Mouse (Mus musculus) urinary bladder, adult 18-20 months (tissue): Measurements from ENCODE around the gene Olfr324.

Experiments used
- DNase-seq, 2 experiments: peaks; one replicate each; pipeline ENCODE4 v3.0.0; 2022; ENCODE audit warnings: low spot score in 2 of 2, mixed read lengths in 2 of 2

The Olfr324 gene

DNA sequence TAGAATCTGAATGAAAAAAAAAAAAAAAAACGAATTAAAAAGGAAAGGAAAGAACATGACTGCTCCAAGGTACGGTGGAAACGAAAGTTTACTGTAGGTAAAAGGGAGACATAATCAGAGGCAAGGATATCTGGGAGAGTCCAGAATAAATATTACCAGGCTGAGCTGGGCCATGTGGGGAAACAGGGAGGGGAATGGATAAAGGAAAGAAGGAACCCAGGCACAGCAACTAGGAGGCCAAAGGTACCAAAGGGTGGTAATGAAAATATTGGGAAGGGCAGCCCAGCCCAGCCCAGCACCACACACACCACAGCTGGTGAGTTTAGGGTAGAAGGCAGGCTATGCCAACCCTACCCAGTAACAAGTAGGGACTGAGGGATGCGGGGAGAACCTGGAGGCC lies 40.0 kb downstream of the Olfr324 start:
- no peak for DNase-seq

DNA sequence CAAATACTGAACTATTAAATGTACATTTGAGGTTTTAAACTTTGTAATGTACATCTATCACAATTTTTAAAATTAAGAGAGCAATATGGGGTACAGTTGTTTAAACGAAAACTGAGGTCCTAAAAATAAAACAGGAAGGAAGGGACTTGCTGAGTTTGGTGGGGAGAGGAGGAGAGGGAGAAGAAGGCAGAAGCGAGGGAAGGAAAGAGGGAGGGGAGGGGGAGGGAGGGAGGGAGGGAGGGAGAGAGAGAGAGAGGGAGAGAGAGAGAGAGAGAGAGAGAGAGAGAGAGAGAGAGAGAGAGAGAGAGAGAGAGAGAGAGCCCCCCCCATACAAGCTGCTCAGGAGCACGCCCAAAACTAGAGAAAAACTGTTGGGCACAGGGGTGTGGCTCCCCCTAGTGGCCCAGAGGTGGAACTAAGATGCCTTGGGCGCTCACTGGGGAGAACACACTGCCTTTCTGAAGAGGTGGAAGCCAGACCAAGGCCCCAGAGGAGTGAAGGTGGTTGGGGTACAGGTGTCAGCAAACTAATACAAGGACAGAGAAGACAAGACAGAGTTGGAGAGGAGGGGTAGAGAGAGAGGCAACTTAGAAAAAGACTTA lies 41.6 kb downstream of the Olfr324 start:
- DNase-seq, result peak; percentile 35 to 39

DNA sequence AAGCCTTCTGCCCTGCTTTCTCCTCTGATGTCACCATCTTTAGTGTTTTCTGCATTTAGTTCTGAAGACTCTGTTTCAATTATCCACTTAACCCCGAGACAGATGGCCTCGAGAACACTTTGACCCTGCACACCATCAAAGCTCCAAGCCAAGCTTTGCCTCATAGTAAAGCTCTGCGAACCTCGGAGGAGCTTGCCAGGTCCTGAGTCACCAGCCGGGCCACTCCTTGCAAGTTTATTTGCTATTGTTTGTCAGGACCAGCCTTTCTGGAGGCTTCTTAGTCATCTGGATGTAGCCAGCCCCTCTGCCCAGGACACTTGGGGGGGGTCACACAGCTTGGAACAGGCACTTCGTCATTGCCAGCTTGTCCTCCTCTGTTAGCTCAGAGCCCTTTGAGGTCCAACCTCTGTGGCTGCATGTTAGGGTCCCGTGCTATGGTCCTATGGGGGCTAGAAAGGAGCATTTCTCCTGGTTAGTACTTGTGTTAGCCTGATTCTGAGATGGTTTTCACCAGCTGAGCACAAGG lies 43.3 kb downstream of the Olfr324 start:
- peak; percentile 50 to 66 for DNase-seq

DNA sequence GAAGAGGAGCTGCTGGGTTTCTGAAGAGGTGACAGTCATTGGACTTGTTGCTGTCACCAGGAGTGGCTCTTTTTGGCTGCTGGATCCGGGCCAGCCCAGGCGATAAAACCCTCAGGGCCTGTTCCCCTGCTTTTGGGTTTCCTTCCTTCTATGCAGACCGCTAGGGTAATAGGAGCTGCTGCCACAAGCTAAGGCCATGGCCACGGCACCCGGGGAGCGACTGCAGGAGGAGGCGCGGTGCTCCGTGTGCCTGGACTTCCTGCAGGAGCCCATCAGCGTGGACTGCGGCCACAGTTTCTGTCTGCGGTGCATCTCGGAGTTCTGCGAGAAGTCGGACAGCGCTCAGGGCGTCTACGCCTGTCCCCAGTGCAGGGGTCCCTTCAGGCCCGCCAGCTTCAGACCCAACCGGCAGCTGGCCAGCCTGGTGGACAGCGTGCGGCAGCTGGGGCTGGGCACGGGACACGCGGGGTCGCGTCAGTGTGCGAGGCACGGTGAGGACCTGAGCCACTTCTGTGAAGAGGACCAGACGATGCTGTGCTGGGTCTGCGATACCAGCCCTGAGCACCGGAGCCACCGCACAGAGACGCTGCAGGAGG lies 45.5 kb downstream of the Olfr324 start, which contains the start of gene Trim58:
Gene Trim58 (plus strand): TSS at position 194 of the 596 bp plus-strand sequence.
- DNase-seq, result peak in 1 of 2 experiments; percentile 30

DNA sequence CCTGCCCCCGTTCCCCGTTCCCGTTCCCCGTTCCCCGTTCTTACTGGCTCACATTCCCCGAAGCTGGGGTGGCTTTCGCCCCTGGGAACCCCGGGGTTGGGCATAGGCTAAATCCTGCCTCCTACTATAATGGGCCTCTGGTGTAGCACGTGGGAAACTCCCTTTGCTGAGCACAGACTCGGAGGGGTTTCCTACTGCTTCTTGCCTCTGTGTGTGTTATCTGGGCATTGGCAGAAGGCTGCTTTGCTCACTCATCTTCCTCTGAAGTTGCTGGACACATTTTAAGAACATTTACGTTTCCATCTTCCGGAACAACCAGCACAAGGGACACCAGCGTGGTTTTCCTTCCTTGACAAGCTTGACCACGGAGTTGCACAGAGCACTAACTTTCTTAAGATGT lies 46.1 kb downstream of the Olfr324 start:
- no peak for DNase-seq

DNA sequence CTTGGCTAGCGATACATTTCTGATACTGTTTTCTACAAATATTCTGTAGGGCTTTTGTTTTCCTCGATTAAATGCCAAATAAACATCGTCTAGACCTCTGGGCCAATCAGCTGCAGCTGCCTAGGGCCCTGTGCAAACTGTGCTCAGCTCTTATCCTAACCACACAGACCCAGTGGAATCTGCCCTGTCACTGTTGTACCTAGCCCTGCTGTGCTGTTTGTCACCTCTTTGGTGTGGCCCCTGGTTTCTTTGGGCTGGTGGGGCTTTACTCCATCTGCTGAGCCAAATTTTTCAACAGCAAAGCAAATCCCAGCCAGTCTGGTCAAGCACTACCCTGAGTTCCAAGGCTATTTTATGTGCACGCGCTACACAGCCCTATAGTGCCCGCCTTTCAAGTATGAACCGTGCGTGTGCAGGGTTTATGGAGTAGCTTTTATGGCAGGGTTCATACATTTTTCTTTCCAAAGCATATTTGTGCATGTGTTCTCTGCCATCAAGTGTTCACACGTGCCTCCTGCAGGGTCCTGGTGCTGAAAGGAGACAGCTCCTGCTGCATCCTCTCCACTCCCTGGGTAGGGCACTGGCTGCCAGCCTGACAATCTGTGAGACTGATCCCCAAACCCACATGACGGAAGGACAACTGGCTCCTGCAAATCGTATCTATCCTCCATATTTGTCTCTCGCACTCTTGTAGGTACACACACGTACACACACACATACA lies 46.9 kb downstream of the Olfr324 start:
- DNase-seq, result no peak

DNA sequence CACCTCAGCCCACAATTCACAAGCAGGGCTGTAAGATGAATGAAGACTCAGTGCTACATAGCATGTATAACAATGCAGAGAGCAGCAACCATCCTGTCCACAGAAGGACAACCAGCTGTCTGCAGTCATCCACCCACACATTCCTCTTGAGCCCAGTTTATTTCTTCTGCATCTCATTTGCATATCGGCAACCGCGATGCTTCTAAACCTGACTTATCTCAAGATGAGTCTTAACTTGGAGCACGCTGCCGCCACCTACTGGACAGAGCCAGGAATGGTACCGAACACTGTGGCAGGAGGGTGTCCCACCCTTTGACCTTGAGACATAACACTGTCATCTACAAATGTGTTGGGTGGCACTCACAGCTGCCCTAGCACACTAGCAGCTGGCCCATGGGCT lies 48.4 kb downstream of the Olfr324 start:
- DNase-seq, result peak in 1 of 2 experiments; percentile 16
